In the genomic region with DNA sequence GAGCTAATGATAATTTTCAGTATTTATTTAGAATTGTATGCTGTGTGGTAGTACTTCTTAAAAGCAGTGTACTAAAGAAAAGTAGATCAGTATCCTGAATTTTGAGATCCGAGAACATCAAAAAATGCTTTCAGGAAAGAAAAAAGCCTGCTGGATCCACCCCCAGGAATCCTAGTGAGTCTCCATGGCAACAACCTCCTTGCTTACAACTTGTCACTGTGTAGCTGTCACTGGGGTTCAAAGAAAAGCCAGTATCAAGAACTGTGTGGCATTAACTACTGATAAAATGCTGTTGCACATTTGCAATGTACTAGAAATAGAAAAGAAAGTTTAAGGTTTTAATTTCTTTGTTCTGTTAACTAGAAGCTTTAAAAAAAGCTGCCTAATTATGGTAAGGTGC, we compare ENCODE assay signal across 10 mouse cellular contexts. TPM values are rescaled to one million over a fixed set of nuclear protein-coding genes. Genes with fewer than 3 reads are reported as not detected.
A peak's percentile ranks its signal among the peaks of the same experiment; 100 is the strongest.
DNase-seq lines count a peak whose midpoint lies in the region; ATAC-seq and TF ChIP-seq lines count a peak whose summit lies in the region.
"Had no signal": no experiment of that assay in that cellular context is flagged by ENCODE, and none has a peak within 500 bp of the region (broad histone marks: within the 10 kb centered on the region; RNA-seq: fewer than 3 reads in every experiment).

No protein-coding gene starts in this region.

- no peak for TF ChIP-seq EP300 in heart, postnatal 0 days (IDR thresholded peaks at IDR 0.05; ENCODE audit: low read depth)
- TF ChIP-seq EP300 in heart, adult 2 months (IDR thresholded peaks at IDR 0.05; ENCODE audit: insufficient read depth, low read depth, low read length), result no peak

- no peaks in the 10 kb centered on the region for H3K9me3 ChIP-seq in heart, postnatal 0 days (replicated peaks; ENCODE audit: control insufficient read depth, low read length)
- no peaks in the 10 kb centered on the region for H3K9me3 ChIP-seq in forebrain, embryonic 12.5 days
- H3K9me3 ChIP-seq in midbrain, embryonic 12.5 days, result no peaks in the 10 kb centered on the region
- H3K9me3 ChIP-seq in kidney, embryonic 15.5 days (replicated peaks), result no peaks in the 10 kb centered on the region

- TF ChIP-seq CTCF in heart, postnatal 0 days (IDR thresholded peaks at IDR 0.05; ENCODE audit: low read depth), result no peak
- no peak for TF ChIP-seq CTCF in heart, adult 2 months (IDR thresholded peaks at IDR 0.05)

- ATAC-seq in heart, postnatal 0 days (ENCODE audit: insufficient read depth, low read depth), result no peak
- peak; percentile 84; the same call in 1 of the 2 replicates for ATAC-seq in forebrain, embryonic 12.5 days (ENCODE audit: low FRiP score)
- ATAC-seq in midbrain, embryonic 12.5 days (ENCODE audit: low FRiP score, low read depth), result peak; percentile 69; the same call in 1 of the 2 replicates
- no peak for ATAC-seq in granulocyte monocyte progenitor cell, adult 5-6 weeks (replicated peaks; ENCODE audit: poor library complexity, severe bottlenecking)
- ATAC-seq in kidney, embryonic 15.5 days (replicated peaks; ENCODE audit: low FRiP score), result no peak
- ATAC-seq: CD4-positive, CD25-positive, alpha-beta regulatory T cell, adult 4 months had no signal

- H3K27ac ChIP-seq in heart, postnatal 0 days (ENCODE audit: low read depth), result 0 out of 2 replicates have a peak overlapping the region, but pooled peaks have one; percentile 30
- H3K27ac ChIP-seq in heart, adult 2 months, result no peak overlapping the region
- peak overlapping the region; percentile 36; the same call in 1 of the 2 replicates for H3K27ac ChIP-seq in forebrain, embryonic 12.5 days
- no peak overlapping the region for H3K27ac ChIP-seq in midbrain, embryonic 12.5 days (replicated peaks)
- H3K27ac ChIP-seq in kidney, embryonic 15.5 days, result no peak overlapping the region

- DNase-seq in heart, postnatal 0 days (ENCODE audit: low spot score), result no peak
- no peak for DNase-seq in heart, adult 2 months
- peak; percentile 90 for DNase-seq in brain, adult 2 months (ENCODE audit: low read depth, low spot score)
- DNase-seq: heart, postnatal 14 days; lung, embryonic 14.5 days had no signal

- peaks cover 5% of the 10 kb centered on the region; the same call in 1 of the 2 replicates for H3K79me2 ChIP-seq in heart, adult 2 months (replicated peaks; ENCODE audit: control insufficient read depth, insufficient read depth, low read length)

- no peaks in the 10 kb centered on the region for H3K27me3 ChIP-seq in heart, postnatal 0 days (ENCODE audit: control insufficient read depth, insufficient read depth, low read length)
- no peaks in the 10 kb centered on the region for H3K27me3 ChIP-seq in heart, adult 2 months (ENCODE audit: control insufficient read depth, insufficient read depth, low read length)
- H3K27me3 ChIP-seq in forebrain, embryonic 12.5 days, result no peaks in the 10 kb centered on the region
- H3K27me3 ChIP-seq in midbrain, embryonic 12.5 days, result no peaks in the 10 kb centered on the region
- no peaks in the 10 kb centered on the region for H3K27me3 ChIP-seq in kidney, embryonic 15.5 days

- WGBS in heart, postnatal 0 days, result 27% methylated on average over 1 of the region's 1 CpGs
- WGBS in heart, adult 2 months, result 28% methylated on average over 1 of the region's 1 CpGs
- 10% methylated on average over 1 of the region's 1 CpGs for WGBS in forebrain, embryonic 12.5 days
- WGBS in midbrain, embryonic 12.5 days, result 10% methylated on average over 1 of the region's 1 CpGs
- 60% methylated on average over 1 of the region's 1 CpGs for WGBS in kidney, embryonic 15.5 days

- intact Hi-C loops in heart, adult 2 months (cut with DNase I), result no loop called here

- TF ChIP-seq POLR2A in heart, adult 2 months (IDR thresholded peaks at IDR 0.05; ENCODE audit: insufficient read depth, low read depth, low read length), result no peak

- H3K4me1 ChIP-seq in heart, postnatal 0 days (ENCODE audit: control insufficient read depth, insufficient read depth), result 0 out of 2 replicates have a peak, but pooled peaks cover 18% of the 10 kb centered on the region
- peaks cover 4% of the 10 kb centered on the region for H3K4me1 ChIP-seq in heart, adult 2 months (ENCODE audit: control insufficient read depth, insufficient read depth, low read length)
- H3K4me1 ChIP-seq in forebrain, embryonic 12.5 days, result peaks cover 19% of the 10 kb centered on the region
- peaks cover 20% of the 10 kb centered on the region for H3K4me1 ChIP-seq in midbrain, embryonic 12.5 days
- peaks cover 16% of the 10 kb centered on the region; the same call in 1 of the 2 replicates for H3K4me1 ChIP-seq in kidney, embryonic 15.5 days

- H3K9ac ChIP-seq in heart, postnatal 0 days (replicated peaks; ENCODE audit: low read depth, low read length), result no peak overlapping the region
- H3K9ac ChIP-seq in heart, adult 2 months (ENCODE audit: low read depth, low read length), result no peak overlapping the region
- H3K9ac ChIP-seq in forebrain, embryonic 12.5 days, result no peak overlapping the region
- no peak overlapping the region for H3K9ac ChIP-seq in midbrain, embryonic 12.5 days (replicated peaks)
- no peak overlapping the region for H3K9ac ChIP-seq in kidney, embryonic 15.5 days
- H3K9ac ChIP-seq: lung, embryonic 14.5 days had no signal

- H3K36me3 ChIP-seq in heart, postnatal 0 days (replicated peaks; ENCODE audit: control insufficient read depth, insufficient read depth, low read length), result no peaks in the 10 kb centered on the region
- H3K36me3 ChIP-seq in heart, adult 2 months (ENCODE audit: control insufficient read depth, insufficient read depth, low read length), result peaks cover 16% of the 10 kb centered on the region
- H3K36me3 ChIP-seq in forebrain, embryonic 12.5 days (replicated peaks), result no peaks in the 10 kb centered on the region
- H3K36me3 ChIP-seq in midbrain, embryonic 12.5 days, result no peaks in the 10 kb centered on the region
- H3K36me3 ChIP-seq in kidney, embryonic 15.5 days, result 0 out of 2 replicates have a peak, but pooled peaks cover 15% of the 10 kb centered on the region

- no peak overlapping the region for H3K4me2 ChIP-seq in heart, postnatal 0 days (ENCODE audit: low read depth, low read length)
- H3K4me2 ChIP-seq in forebrain, embryonic 12.5 days, result no peak overlapping the region
- H3K4me2 ChIP-seq in midbrain, embryonic 12.5 days (replicated peaks), result no peak overlapping the region
- no peak overlapping the region for H3K4me2 ChIP-seq in kidney, embryonic 15.5 days
- H3K4me2 ChIP-seq: lung, embryonic 14.5 days had no signal

- no peak overlapping the region for H3K4me3 ChIP-seq in heart, postnatal 0 days (ENCODE audit: low read depth, low read length)
- H3K4me3 ChIP-seq in heart, adult 2 months, result no peak overlapping the region
- no peak overlapping the region for H3K4me3 ChIP-seq in forebrain, embryonic 12.5 days (replicated peaks)
- no peak overlapping the region for H3K4me3 ChIP-seq in midbrain, embryonic 12.5 days
- H3K4me3 ChIP-seq in kidney, embryonic 15.5 days (replicated peaks), result no peak overlapping the region

RNA-seq across cellular contexts. Expression of gene Celf1, which starts 15.9 kb away (rescaled TPM):
- 85.6 and 113 TPM in 2 replicates for total RNA-seq in heart, postnatal 0 days (2014; rRNA removed; ENCODE audit: low replicate concordance)
- polyA plus RNA-seq in heart, postnatal 0 days (2015; fragmentation: Nextera tagmentation; extraction: Ambion mirVana), result 63.9 and 72.6 TPM in 2 replicates
- total RNA-seq in heart, adult 2 months (2021), result 10 to 100 TPM; 69.2 to 77.7 TPM
- 39.2 and 74.0 TPM in 2 replicates for polyA plus RNA-seq in heart, adult 2 months (2012; rRNA removed)
- polyA plus RNA-seq in forebrain, embryonic 12.5 days (2016; fragmentation: Nextera tagmentation; extraction: Ambion mirVana), result 172 and 183 TPM in 2 replicates
- 167 and 178 TPM in 2 replicates for polyA plus RNA-seq in midbrain, embryonic 12.5 days (2016; fragmentation: Nextera tagmentation; extraction: Ambion mirVana)
- total RNA-seq in granulocyte monocyte progenitor cell, adult 5-6 weeks (2014; fragmentation: Nextera tagmentation), result 42.2 and 46.0 TPM in 2 replicates
- total RNA-seq in granulocyte monocyte progenitor cell, adult 5-6 weeks (2017), result 25.2 and 26.5 TPM in 2 replicates
- 104 and 107 TPM in 2 replicates for polyA plus RNA-seq in kidney, embryonic 15.5 days (2015; fragmentation: Nextera tagmentation; extraction: Ambion mirVana)

RNA-seq across cellular contexts. Expression of gene Ndufs3, which starts 51.4 kb away (rescaled TPM):
- total RNA-seq in heart, postnatal 0 days (2014; rRNA removed; ENCODE audit: low replicate concordance), result 556 and 596 TPM in 2 replicates
- polyA plus RNA-seq in heart, postnatal 0 days (2015; fragmentation: Nextera tagmentation; extraction: Ambion mirVana), result 620 and 652 TPM in 2 replicates
- 100 to 1,000 TPM; 770 to 910 TPM for total RNA-seq in heart, adult 2 months (2021)
- 596 and 1,142 TPM in 2 replicates for polyA plus RNA-seq in heart, adult 2 months (2012; rRNA removed)
- 188 and 192 TPM in 2 replicates for polyA plus RNA-seq in forebrain, embryonic 12.5 days (2016; fragmentation: Nextera tagmentation; extraction: Ambion mirVana)
- polyA plus RNA-seq in midbrain, embryonic 12.5 days (2016; fragmentation: Nextera tagmentation; extraction: Ambion mirVana), result 187 and 196 TPM in 2 replicates
- 159 TPM in 2 replicates for total RNA-seq in granulocyte monocyte progenitor cell, adult 5-6 weeks (2014; fragmentation: Nextera tagmentation)
- 93.2 and 128 TPM in 2 replicates for total RNA-seq in granulocyte monocyte progenitor cell, adult 5-6 weeks (2017)
- polyA plus RNA-seq in kidney, embryonic 15.5 days (2015; fragmentation: Nextera tagmentation; extraction: Ambion mirVana), result 232 and 236 TPM in 2 replicates

RNA-seq across cellular contexts. Expression of gene Kbtbd4, which starts 51.5 kb away (rescaled TPM):
- total RNA-seq in heart, postnatal 0 days (2014; rRNA removed; ENCODE audit: low replicate concordance), result 19.5 and 28.3 TPM in 2 replicates
- 16.4 and 17.8 TPM in 2 replicates for polyA plus RNA-seq in heart, postnatal 0 days (2015; fragmentation: Nextera tagmentation; extraction: Ambion mirVana)
- total RNA-seq in heart, adult 2 months (2021), result 10 to 100 TPM; 20.6 to 23.4 TPM
- 14.0 and 23.3 TPM in 2 replicates for polyA plus RNA-seq in heart, adult 2 months (2012; rRNA removed)
- polyA plus RNA-seq in forebrain, embryonic 12.5 days (2016; fragmentation: Nextera tagmentation; extraction: Ambion mirVana), result 59.1 and 61.2 TPM in 2 replicates
- polyA plus RNA-seq in midbrain, embryonic 12.5 days (2016; fragmentation: Nextera tagmentation; extraction: Ambion mirVana), result 53.5 and 54.5 TPM in 2 replicates
- 14.4 and 16.4 TPM in 2 replicates for total RNA-seq in granulocyte monocyte progenitor cell, adult 5-6 weeks (2014; fragmentation: Nextera tagmentation)
- total RNA-seq in granulocyte monocyte progenitor cell, adult 5-6 weeks (2017), result 18.1 and 26.1 TPM in 2 replicates
- polyA plus RNA-seq in kidney, embryonic 15.5 days (2015; fragmentation: Nextera tagmentation; extraction: Ambion mirVana), result 39.2 and 42.4 TPM in 2 replicates

Comparison
In these comparisons a context has a peak if more than half of its experiments do, and no peak if none do; other contexts are left out.
1. H3K27ac ChIP-seq: peak in heart, postnatal 0 days (single experiment) and forebrain, embryonic 12.5 days (single experiment); none in heart, adult 2 months (single experiment), midbrain, embryonic 12.5 days (single experiment) and kidney, embryonic 15.5 days (single experiment).
2. ATAC-seq: peak in forebrain, embryonic 12.5 days (single experiment) and midbrain, embryonic 12.5 days (single experiment); none in heart, postnatal 0 days (single experiment), granulocyte monocyte progenitor cell, adult 5-6 weeks (single experiment) and kidney, embryonic 15.5 days (single experiment).